Mouse (Mus musculus): ENCODE measurements at regions not wholly inside any gene's neighbourhood (a gene's known extent, or its start where the extent isn't known, plus 50 kb on each side); places are given as distances from the start of the nearest gene placed in this dataset.

- Histone ChIP-seq H3K36me3 (ENCODE audit: control insufficient read depth, insufficient read depth, low read length) (no peaks in the 10 kb centered on the region), H3K9me3 (ENCODE audit: control insufficient read depth, low read length) (no peaks in the 10 kb centered on the region), H3K27me3 (replicated peaks; ENCODE audit: control insufficient read depth, insufficient read depth, low read length) (no peaks in the 10 kb centered on the region), H3K27ac (ENCODE audit: low read depth, low read length) (no peak overlapping the region), H3K4me1 (ENCODE audit: control insufficient read depth, insufficient read depth, low read depth, low read length) (peaks cover 3% of the 10 kb centered on the region), H3K4me2 (ENCODE audit: low read length) (no peak overlapping the region), H3K9ac (ENCODE audit: low read depth, low read length) (no peak overlapping the region), H3K4me3 (ENCODE audit: low read length) (no peak overlapping the region)
- no peak for ATAC-seq
- WGBS: 82% methylated on average over 6 of the region's 6 CpGs
Measured at GRCm38 (mm10) chr3:58336590-58336989, 77.9 kb upstream of the Tsc22d2 start.

- H3K4me2 ChIP-seq (ENCODE audit: low read length): no peak overlapping the region
- no peak for ATAC-seq
- H3K9ac ChIP-seq (ENCODE audit: low read depth, low read length): no peak overlapping the region
- WGBS: 89% methylated on average over 7 of the region's 7 CpGs
- peaks cover 3% of the 10 kb centered on the region for H3K4me1 ChIP-seq (ENCODE audit: control insufficient read depth, insufficient read depth, low read depth, low read length)
- no peaks in the 10 kb centered on the region for H3K36me3 ChIP-seq (ENCODE audit: control insufficient read depth, insufficient read depth, low read length)
- H3K4me3 ChIP-seq (ENCODE audit: low read length): no peak overlapping the region
- H3K9me3 ChIP-seq (ENCODE audit: control insufficient read depth, low read length): no peaks in the 10 kb centered on the region
- no peaks in the 10 kb centered on the region for H3K27me3 ChIP-seq (replicated peaks; ENCODE audit: control insufficient read depth, insufficient read depth, low read length)
- no peak overlapping the region for H3K27ac ChIP-seq (ENCODE audit: low read depth, low read length)
Measured at GRCm38 (mm10) chr3:58338976-58339375, 75.5 kb upstream of the Tsc22d2 start.

GRCm38 (mm10) chr3:58342096-58342495 lies 72.4 kb upstream of the Tsc22d2 start:
- 80% methylated on average over 1 of the region's 1 CpGs for WGBS

GRCm38 (mm10) chr3:58362563-58362962 lies 52.0 kb upstream of the Tsc22d2 start:
- Histone ChIP-seq H3K9me3 (ENCODE audit: control insufficient read depth, low read length) (no peaks in the 10 kb centered on the region), H3K4me1 (ENCODE audit: control insufficient read depth, insufficient read depth, low read depth, low read length) (no peaks in the 10 kb centered on the region), H3K27ac (ENCODE audit: low read depth, low read length) (no peak overlapping the region), H3K9ac (ENCODE audit: low read depth, low read length) (no peak overlapping the region), H3K4me2 (ENCODE audit: low read length) (no peak overlapping the region), H3K36me3 (ENCODE audit: control insufficient read depth, insufficient read depth, low read length) (no peaks in the 10 kb centered on the region), H3K4me3 (ENCODE audit: low read length) (no peak overlapping the region), H3K27me3 (replicated peaks; ENCODE audit: control insufficient read depth, insufficient read depth, low read length) (no peaks in the 10 kb centered on the region)
- no peak for ATAC-seq
- WGBS: 85% methylated on average over 4 of the region's 4 CpGs

More at GRCm38 (mm10) chr3:58342096-58342495, 72.4 kb upstream of the Tsc22d2 start:
- no peaks in the 10 kb centered on the region for H3K4me1 ChIP-seq (ENCODE audit: control insufficient read depth, insufficient read depth, low read depth, low read length)
- no peak for ATAC-seq
- H3K4me3 ChIP-seq (ENCODE audit: low read length): no peak overlapping the region
- H3K4me2 ChIP-seq (ENCODE audit: low read length): no peak overlapping the region
- no peak overlapping the region for H3K9ac ChIP-seq (ENCODE audit: low read depth, low read length)
- no peaks in the 10 kb centered on the region for H3K36me3 ChIP-seq (ENCODE audit: control insufficient read depth, insufficient read depth, low read length)
- H3K9me3 ChIP-seq (ENCODE audit: control insufficient read depth, low read length): no peaks in the 10 kb centered on the region
- no peaks in the 10 kb centered on the region for H3K27me3 ChIP-seq (replicated peaks; ENCODE audit: control insufficient read depth, insufficient read depth, low read length)
- no peak overlapping the region for H3K27ac ChIP-seq (ENCODE audit: low read depth, low read length)

- Histone ChIP-seq H3K4me1 (ENCODE audit: control insufficient read depth, insufficient read depth, low read depth, low read length) (no peaks in the 10 kb centered on the region), H3K4me3 (ENCODE audit: low read length) (no peak overlapping the region), H3K27ac (ENCODE audit: low read depth, low read length) (no peak overlapping the region), H3K27me3 (replicated peaks; ENCODE audit: control insufficient read depth, insufficient read depth, low read length) (no peaks in the 10 kb centered on the region), H3K9me3 (ENCODE audit: control insufficient read depth, low read length) (no peaks in the 10 kb centered on the region), H3K9ac (ENCODE audit: low read depth, low read length) (no peak overlapping the region), H3K36me3 (ENCODE audit: control insufficient read depth, insufficient read depth, low read length) (no peaks in the 10 kb centered on the region), H3K4me2 (ENCODE audit: low read length) (no peak overlapping the region)
- no peak for ATAC-seq
- WGBS: 93% methylated on average over 3 of the region's 3 CpGs
Measured at GRCm38 (mm10) chr3:58364526-58364925, 50.0 kb upstream of the Tsc22d2 start.

All from hindbrain, embryonic 16.5 days (tissue).